Mouse (Mus musculus): Measurements from ENCODE around the gene Cdk2ap1. TPM values are rescaled to one million over a fixed set of nuclear protein-coding genes. Genes with fewer than 3 reads are reported as not detected.
"Not testable (repeated sequence)": the region's sequence is repeated elsewhere in the genome, so short reads cannot be mapped to it uniquely, and the experiment has no call there.

Cdk2ap1 gene
- polyA plus RNA-seq, 2 experiments, result 16.3 to 86.5 TPM

DNA sequence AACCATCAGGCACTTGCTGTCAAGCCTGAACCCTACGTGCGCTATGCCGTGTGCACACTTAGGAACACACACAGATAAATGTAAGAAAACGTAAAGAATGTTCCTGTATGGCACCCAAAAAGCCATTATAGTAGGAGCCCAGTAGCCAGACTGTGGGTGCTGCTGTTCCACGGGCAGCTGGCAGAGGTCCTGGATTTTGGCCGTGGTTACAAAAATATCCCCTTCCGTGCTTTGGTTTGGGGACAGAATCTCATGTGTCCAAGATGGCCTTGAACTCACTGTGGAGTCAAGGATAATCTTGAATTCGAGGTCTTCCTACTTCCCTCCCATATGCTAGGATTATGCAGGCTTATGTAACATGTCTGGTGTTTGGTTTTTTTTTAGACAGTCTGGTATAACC, 20.0 kb downstream of the Cdk2ap1 start:
- Histone ChIP-seq H3K36me3 (replicated peaks; ENCODE audit: control insufficient read depth, insufficient read depth, low read depth) (peaks cover 11% of the 10 kb centered on the region), H3K9me3 (ENCODE audit: control insufficient read depth, low read length) (no peaks in the 10 kb centered on the region), H3K4me3 (ENCODE audit: insufficient read depth in 1 of 2, low read depth in 2 of 2, low read length in 2 of 2) (no peak overlapping the region), H3K27me3 (ENCODE audit: control insufficient read depth, insufficient read depth, low read length) (no peaks in the 10 kb centered on the region), H3K9ac (replicated peaks) (no peak overlapping the region), H3K4me1 (replicated peaks; ENCODE audit: control insufficient read depth in 2 of 2, insufficient read depth in 2 of 2, low read length in 1 of 2) (no peaks in the 10 kb centered on the region), H3K4me2 (ENCODE audit: low read depth) (no peak overlapping the region), H3K27ac (no peak overlapping the region)
- DNase-seq (ENCODE audit: low read depth in 3 of 3, low spot score in 3 of 3) (no peak), ATAC-seq (ENCODE audit: insufficient read depth) (no peak)
- TF ChIP-seq CTCF (IDR thresholded peaks at IDR 0.05; ENCODE audit: low read depth) (no peak), EP300 (IDR thresholded peaks at IDR 0.05; ENCODE audit: low read depth) (no peak)
- WGBS (ENCODE audit: insufficient replicate concordance), result 79% methylated on average over 8 of the region's 8 CpGs

DNA sequence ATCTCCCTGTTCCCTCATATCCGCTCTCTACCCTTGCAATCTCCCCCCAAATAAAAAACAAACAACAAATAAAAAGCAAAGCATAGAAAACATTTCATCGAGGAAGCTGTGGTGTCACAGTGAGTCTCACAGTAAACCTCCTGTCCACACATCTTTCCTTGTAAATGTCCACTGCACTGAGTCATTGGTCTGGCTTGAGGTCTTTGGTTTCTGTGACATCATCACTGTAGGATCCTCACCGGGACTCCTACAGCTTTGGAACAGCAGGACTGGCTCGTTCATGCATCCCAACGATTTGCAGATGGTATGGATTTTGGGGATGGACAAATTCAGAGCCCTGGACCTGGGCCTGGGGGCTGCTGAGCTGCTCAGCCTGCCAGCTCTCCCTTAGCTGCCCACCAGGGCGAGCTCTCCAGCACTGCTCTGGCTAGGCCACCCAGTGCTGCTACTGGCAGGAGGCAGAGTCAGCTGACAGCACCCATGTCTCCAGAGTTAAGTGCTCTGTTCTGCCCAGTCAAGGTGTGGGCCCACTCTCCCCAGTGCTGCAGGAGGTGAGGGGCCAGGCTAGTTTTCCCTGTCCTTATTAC, 21.0 kb downstream of the Cdk2ap1 start:
- H3K9me3 ChIP-seq (ENCODE audit: control insufficient read depth, low read length); H3K36me3 ChIP-seq (replicated peaks; ENCODE audit: control insufficient read depth, insufficient read depth, low read depth); H3K4me2 ChIP-seq (ENCODE audit: low read depth); H3K4me1 ChIP-seq (replicated peaks; ENCODE audit: control insufficient read depth in 2 of 2, insufficient read depth in 2 of 2, low read length in 1 of 2); H3K9ac ChIP-seq (replicated peaks); H3K27ac ChIP-seq; H3K4me3 ChIP-seq (ENCODE audit: insufficient read depth in 1 of 2, low read depth in 2 of 2, low read length in 2 of 2); H3K27me3 ChIP-seq (ENCODE audit: control insufficient read depth, insufficient read depth, low read length); DNase-seq (ENCODE audit: low read depth in 3 of 3, low spot score in 3 of 3): not testable (repeated sequence)
- 62% methylated on average over 6 of the region's 6 CpGs for WGBS (ENCODE audit: insufficient replicate concordance)
- ATAC-seq (ENCODE audit: insufficient read depth), result 0 out of 2 replicates have a peak, but pooled peaks have one; percentile 18

DNA sequence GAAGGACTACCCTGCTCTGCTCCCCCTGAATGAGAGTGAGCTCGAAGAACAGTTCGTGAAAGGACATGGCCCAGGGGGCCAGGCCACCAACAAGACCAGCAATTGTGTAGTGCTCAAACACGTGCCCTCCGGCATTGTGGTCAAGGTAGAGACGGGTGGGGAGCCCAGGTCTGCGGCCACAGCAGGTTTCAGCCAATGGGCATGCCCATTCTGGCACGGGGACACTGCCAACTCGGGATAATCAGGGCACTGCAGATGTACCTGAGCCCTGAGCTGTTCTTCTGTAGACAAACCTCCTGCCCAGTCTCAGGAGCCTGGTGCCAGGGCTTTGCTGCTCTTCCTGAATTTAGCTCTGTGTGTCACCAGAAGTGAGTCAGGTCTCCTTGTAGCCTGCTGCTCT, 24.1 kb downstream of the Cdk2ap1 start:
- Histone ChIP-seq H3K36me3 (replicated peaks; ENCODE audit: control insufficient read depth, insufficient read depth, low read depth) (no peaks in the 10 kb centered on the region), H3K9me3 (ENCODE audit: control insufficient read depth, low read length) (no peaks in the 10 kb centered on the region), H3K4me1 (replicated peaks; ENCODE audit: control insufficient read depth in 2 of 2, insufficient read depth in 2 of 2, low read length in 1 of 2) (no peaks in the 10 kb centered on the region), H3K9ac (replicated peaks) (no peak overlapping the region), H3K27ac (no peak overlapping the region), H3K27me3 (ENCODE audit: control insufficient read depth, insufficient read depth, low read length) (no peaks in the 10 kb centered on the region), H3K4me2 (ENCODE audit: low read depth) (no peak overlapping the region), H3K4me3 (ENCODE audit: insufficient read depth in 1 of 2, low read depth in 2 of 2, low read length in 2 of 2) (no peak overlapping the region)
- no peak for TF ChIP-seq CTCF (IDR thresholded peaks at IDR 0.05; ENCODE audit: low read depth)
- TF ChIP-seq EP300 (IDR thresholded peaks at IDR 0.05; ENCODE audit: low read depth), result no peak
- ATAC-seq (ENCODE audit: insufficient read depth), result no peak
- DNase-seq (ENCODE audit: low read depth in 3 of 3, low spot score in 3 of 3), result no peak
- WGBS (ENCODE audit: insufficient replicate concordance), result 67% methylated on average over 8 of the region's 8 CpGs

DNA sequence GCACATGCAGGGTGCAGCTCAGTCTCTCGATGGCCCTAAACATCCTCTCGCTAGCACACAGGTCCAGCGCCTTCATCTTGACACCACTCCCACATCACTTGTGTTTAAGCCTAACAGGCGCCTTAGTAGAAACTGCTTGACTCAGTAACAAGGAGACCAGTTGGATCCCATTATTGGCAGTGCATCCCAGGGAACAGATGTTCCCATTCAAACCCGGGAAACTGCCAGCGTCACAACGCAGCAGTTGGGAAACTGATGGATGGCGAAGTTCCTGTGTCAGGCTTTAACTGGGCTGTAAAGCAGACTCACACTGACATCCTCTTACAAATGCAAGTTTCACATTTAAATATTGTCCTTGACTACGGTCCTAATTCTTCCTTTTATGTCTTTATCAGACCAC, 25.0 kb downstream of the Cdk2ap1 start:
- no peak for TF ChIP-seq EP300 (IDR thresholded peaks at IDR 0.05; ENCODE audit: low read depth)
- TF ChIP-seq CTCF (IDR thresholded peaks at IDR 0.05; ENCODE audit: low read depth), result no peak

DNA sequence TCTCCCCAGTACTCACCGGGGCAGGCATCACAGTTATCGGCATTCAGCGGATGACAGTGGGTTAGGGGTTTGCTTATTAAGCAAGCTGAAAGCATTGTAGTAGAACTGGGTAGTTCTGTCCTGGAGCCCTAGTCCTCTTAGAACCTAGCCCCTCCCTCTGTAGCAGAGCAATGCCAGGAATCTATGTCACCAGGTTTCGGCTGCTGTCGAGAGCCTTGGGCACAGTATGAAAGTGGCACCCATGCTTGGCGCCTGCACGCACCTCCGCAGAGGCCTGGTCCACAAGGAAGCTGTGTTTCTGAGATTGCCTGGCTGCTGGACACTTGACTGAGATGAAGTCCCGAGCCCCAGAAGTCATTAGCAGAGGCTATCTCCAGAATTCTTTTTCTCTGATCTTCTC, 25.8 kb downstream of the Cdk2ap1 start:
- H3K9ac ChIP-seq (replicated peaks), result no peak overlapping the region
- no peak overlapping the region for H3K4me2 ChIP-seq (ENCODE audit: low read depth)
- TF ChIP-seq CTCF (IDR thresholded peaks at IDR 0.05; ENCODE audit: low read depth), result no peak
- no peak for TF ChIP-seq EP300 (IDR thresholded peaks at IDR 0.05; ENCODE audit: low read depth)
- no peak for ATAC-seq (ENCODE audit: insufficient read depth)
- DNase-seq (ENCODE audit: low read depth in 3 of 3, low spot score in 3 of 3), result no peak
- no peaks in the 10 kb centered on the region for H3K4me1 ChIP-seq (replicated peaks; ENCODE audit: control insufficient read depth in 2 of 2, insufficient read depth in 2 of 2, low read length in 1 of 2)
- no peak overlapping the region for H3K27ac ChIP-seq
- H3K9me3 ChIP-seq (ENCODE audit: control insufficient read depth, low read length), result no peaks in the 10 kb centered on the region
- H3K27me3 ChIP-seq (ENCODE audit: control insufficient read depth, insufficient read depth, low read length), result no peaks in the 10 kb centered on the region
- no peak overlapping the region for H3K4me3 ChIP-seq (ENCODE audit: insufficient read depth in 1 of 2, low read depth in 2 of 2, low read length in 2 of 2)
- no peaks in the 10 kb centered on the region for H3K36me3 ChIP-seq (replicated peaks; ENCODE audit: control insufficient read depth, insufficient read depth, low read depth)
- WGBS (ENCODE audit: insufficient replicate concordance), result 75% methylated on average over 9 of the region's 9 CpGs

More for the DNA sequence above, 25.0 kb downstream of the Cdk2ap1 start:
- H3K4me2 ChIP-seq (ENCODE audit: low read depth), result no peak overlapping the region
- H3K9me3 ChIP-seq (ENCODE audit: control insufficient read depth, low read length), result no peaks in the 10 kb centered on the region
- H3K36me3 ChIP-seq (replicated peaks; ENCODE audit: control insufficient read depth, insufficient read depth, low read depth), result no peaks in the 10 kb centered on the region
- no peaks in the 10 kb centered on the region for H3K4me1 ChIP-seq (replicated peaks; ENCODE audit: control insufficient read depth in 2 of 2, insufficient read depth in 2 of 2, low read length in 1 of 2)
- ATAC-seq (ENCODE audit: insufficient read depth) (no peak), DNase-seq (ENCODE audit: low read depth in 3 of 3, low spot score in 3 of 3) (no peak)
- H3K27ac ChIP-seq, result no peak overlapping the region
- H3K27me3 ChIP-seq (ENCODE audit: control insufficient read depth, insufficient read depth, low read length), result no peaks in the 10 kb centered on the region
- no peak overlapping the region for H3K4me3 ChIP-seq (ENCODE audit: insufficient read depth in 1 of 2, low read depth in 2 of 2, low read length in 2 of 2)
- H3K9ac ChIP-seq (replicated peaks), result no peak overlapping the region
- 72% methylated on average over 9 of the region's 9 CpGs for WGBS (ENCODE audit: insufficient replicate concordance)

Data from liver, embryonic 14.5 days (tissue).